Mouse (Mus musculus) bone marrow, adult 2 months (tissue): Measurements from ENCODE around the gene Brip1.

ENCODE experiments used
- CTCF ChIP-seq: fragments of 200-500 bp; IDR thresholded peaks from 2 replicates; pipeline ENCODE4 v1.5.1; 2011; ENCODE audit warnings: low read length, control low read depth; ENCODE audit not compliant: control insufficient read depth, insufficient read depth
- POLR2A ChIP-seq: fragments of 200-500 bp; IDR thresholded peaks from 2 replicates; pipeline ENCODE4 v1.6.1; 2011; ENCODE audit warnings: low read depth, mild to moderate bottlenecking, control low read depth, low read length, borderline replicate concordance; ENCODE audit not compliant: control insufficient read depth

GRCm38 (mm10) chr11:86016242-86016641, 184.8 kb downstream of the Brip1 start:
- no peak for TF ChIP-seq POLR2A
- TF ChIP-seq CTCF: no peak
